Mouse (Mus musculus): Measurements from ENCODE around the gene Zscan21. TPM values are rescaled to one million over a fixed set of nuclear protein-coding genes. Genes with fewer than 3 reads are reported as not detected.

Zscan21 gene
- polyA plus RNA-seq, 1 experiment from 2014 or later, result 77.3 TPM

- peaks cover 29% of the 10 kb centered on the region for H3K4me1 ChIP-seq
- peak; percentile 93 for ATAC-seq (ENCODE audit: low FRiP score, low read depth)
- peak within 1 kb of the TSS; percentile 75 for H3K9ac ChIP-seq
- peak within 1 kb of the TSS; percentile 93 for H3K27ac ChIP-seq
- H3K4me2 ChIP-seq (replicated peaks), result peak within 1 kb of the TSS; percentile 76
- under 1% methylated on average over 54 of the region's 54 CpGs for WGBS
- H3K4me3 ChIP-seq, result peak within 1 kb of the TSS; percentile 69
- H3K9me3 ChIP-seq, result no peaks in the 10 kb centered on the region
- H3K36me3 ChIP-seq, result peaks cover 61% of the 10 kb centered on the region
- no peaks in the 10 kb centered on the region for H3K27me3 ChIP-seq
Observed at GRCm38 (mm10) chr5:138171695-138172491, 55.2 kb downstream of the Zscan21 start, which contains the start of the genes Ap4m1 and Mcm7. TSS of gene Ap4m1 (plus strand) at chr5:138172002. TSS of gene Mcm7 (minus strand) at chr5:138172422.

GRCm38 (mm10) chr5:138173217-138173616 lies 56.5 kb downstream of the Zscan21 start:
- peaks cover 29% of the 10 kb centered on the region for H3K4me1 ChIP-seq
- H3K9me3 ChIP-seq, result no peaks in the 10 kb centered on the region
- peaks cover 61% of the 10 kb centered on the region for H3K36me3 ChIP-seq
- peak overlapping the region; percentile 69 for H3K4me3 ChIP-seq
- peak overlapping the region; percentile 65 for H3K4me2 ChIP-seq (replicated peaks)
- ATAC-seq (ENCODE audit: low FRiP score, low read depth), result no peak
- no peaks in the 10 kb centered on the region for H3K27me3 ChIP-seq
- 78% methylated on average over 3 of the region's 3 CpGs for WGBS
- peak overlapping the region; percentile 72; the same call in 1 of the 2 replicates for H3K9ac ChIP-seq
- peak overlapping the region; percentile 86; the same call in 1 of the 2 replicates for H3K27ac ChIP-seq

MicroRNAs encoded within 50 kb of the gene (microRNA counts, 519-probe panel; counts per million panel counts)
- microRNA mmu-miR-106b (4,648 counts per million, percentile 90 among the panel's probes with 10 or more counts), microRNA mmu-miR-25 (5,320 counts per million, percentile 96 among the panel's probes with 10 or more counts), microRNA mmu-miR-93 (4,421 counts per million, percentile 85 among the panel's probes with 10 or more counts)

Small RNAs within 50 kb of the gene (microRNA-seq; reads per million reads assigned to microRNA genes)
- gene Mir106b (9,421 reads per million, percentile 94 among the genes with 10 or more reads in this experiment), gene Mir25 (710 reads per million, percentile 73 among the genes with 10 or more reads in this experiment), gene Mir93 (11,129 reads per million, percentile 95 among the genes with 10 or more reads in this experiment)

Other genes starting within 250 kb of the Zscan21 start
- 0.19 TPM in 1 of 2 replicates, not detected in the other for gene Pilrb2, start 245.1 kb upstream of the Zscan21 start, polyA plus RNA-seq (2015; fragmentation: Nextera tagmentation; extraction: Ambion mirVana)
- not detected in 2 replicates for gene Cyp3a13, start 195.3 kb upstream of the Zscan21 start, polyA plus RNA-seq (2015; fragmentation: Nextera tagmentation; extraction: Ambion mirVana)
- gene Gjc3, start 153.8 kb upstream of the Zscan21 start, polyA plus RNA-seq (2015; fragmentation: Nextera tagmentation; extraction: Ambion mirVana), result 0.48 and 0.80 TPM in 2 replicates
- gene Azgp1, start 135.4 kb upstream of the Zscan21 start, polyA plus RNA-seq (2015; fragmentation: Nextera tagmentation; extraction: Ambion mirVana), result not detected in 2 replicates
- gene Smok3a, start 95.6 kb upstream of the Zscan21 start, polyA plus RNA-seq (2015; fragmentation: Nextera tagmentation; extraction: Ambion mirVana), result not detected in 2 replicates
- not detected in 2 replicates for gene Smok3b, start 95.5 kb upstream of the Zscan21 start, polyA plus RNA-seq (2015; fragmentation: Nextera tagmentation; extraction: Ambion mirVana)
- not detected in 2 replicates for gene Smok3c, start 63.7 kb upstream of the Zscan21 start, polyA plus RNA-seq (2015; fragmentation: Nextera tagmentation; extraction: Ambion mirVana)
- gene Zkscan1, start 31.8 kb upstream of the Zscan21 start, polyA plus RNA-seq (2015; fragmentation: Nextera tagmentation; extraction: Ambion mirVana), result 20.1 and 22.4 TPM in 2 replicates
- gene Zfp113, start 38.8 kb downstream of the Zscan21 start, polyA plus RNA-seq (2015; fragmentation: Nextera tagmentation; extraction: Ambion mirVana), result 20.3 and 23.8 TPM in 2 replicates
- 362 and 367 TPM in 2 replicates for gene Cops6, start 44.2 kb downstream of the Zscan21 start, polyA plus RNA-seq (2015; fragmentation: Nextera tagmentation; extraction: Ambion mirVana)
- 32.2 and 35.8 TPM in 2 replicates for gene Ap4m1, start 55.1 kb downstream of the Zscan21 start, polyA plus RNA-seq (2015; fragmentation: Nextera tagmentation; extraction: Ambion mirVana)
- gene Mcm7, start 55.5 kb downstream of the Zscan21 start, polyA plus RNA-seq (2015; fragmentation: Nextera tagmentation; extraction: Ambion mirVana), result 208 and 210 TPM in 2 replicates
- gene Taf6, start 70.5 kb downstream of the Zscan21 start, polyA plus RNA-seq (2015; fragmentation: Nextera tagmentation; extraction: Ambion mirVana), result 99.2 and 106 TPM in 2 replicates
- gene Cnpy4, start 70.6 kb downstream of the Zscan21 start, polyA plus RNA-seq (2015; fragmentation: Nextera tagmentation; extraction: Ambion mirVana), result 73.0 and 73.8 TPM in 2 replicates
- gene Mblac1, start 77.4 kb downstream of the Zscan21 start, polyA plus RNA-seq (2015; fragmentation: Nextera tagmentation; extraction: Ambion mirVana), result 10.5 and 11.3 TPM in 2 replicates
- not detected in 2 replicates for gene Nxpe5, start 109.0 kb downstream of the Zscan21 start, polyA plus RNA-seq (2015; fragmentation: Nextera tagmentation; extraction: Ambion mirVana)
- gene Lamtor4, start 138.6 kb downstream of the Zscan21 start, polyA plus RNA-seq (2015; fragmentation: Nextera tagmentation; extraction: Ambion mirVana), result 63.5 and 64.7 TPM in 2 replicates
- gene BC037034, start 147.1 kb downstream of the Zscan21 start, polyA plus RNA-seq (2015; fragmentation: Nextera tagmentation; extraction: Ambion mirVana), result 4.4 and 5.2 TPM in 2 replicates
- 3.3 and 4.5 TPM in 2 replicates for gene Gal3st4, start 155.9 kb downstream of the Zscan21 start, polyA plus RNA-seq (2015; fragmentation: Nextera tagmentation; extraction: Ambion mirVana)
- 0.13 and 0.29 TPM in 2 replicates for gene Gm43720, start 163.1 kb downstream of the Zscan21 start, polyA plus RNA-seq (2015; fragmentation: Nextera tagmentation; extraction: Ambion mirVana)
- 52.9 and 55.6 TPM in 2 replicates for gene Gpc2, start 163.1 kb downstream of the Zscan21 start, polyA plus RNA-seq (2015; fragmentation: Nextera tagmentation; extraction: Ambion mirVana)
- gene Stag3, start 163.3 kb downstream of the Zscan21 start, polyA plus RNA-seq (2015; fragmentation: Nextera tagmentation; extraction: Ambion mirVana), result 8.2 and 9.4 TPM in 2 replicates
- gene Pvrig, start 225.1 kb downstream of the Zscan21 start, polyA plus RNA-seq (2015; fragmentation: Nextera tagmentation; extraction: Ambion mirVana), result 0.18 TPM in 1 of 2 replicates, not detected in the other

Data from limb, embryonic 13.5 days (tissue).